Mouse (Mus musculus) stomach, embryonic 14.5 days (tissue): Measurements from ENCODE around the gene H2al1b. TPM values are rescaled to one million over a fixed set of nuclear protein-coding genes. Genes with fewer than 3 reads are reported as not detected.
"Not testable (repeated sequence)": the region's sequence is repeated elsewhere in the genome, so short reads cannot be mapped to it uniquely, and the experiment has no call there.

Source experiments
- ATAC-seq: fragments of 200-750 bp; cut with Nextera tagmentation; 2 replicates; pipeline ENCODE4 v1.8.0; 2017; ENCODE audit warnings: low read depth, moderate TSS enrichment; ENCODE audit not compliant: insufficient number of reproducible peaks, insufficient read depth, low FRiP score
- H3K27ac ChIP-seq: fragments of 300-500 bp; sonication (generic); 2 replicates; pipeline ENCODE4 v1.5.1; 2014; ENCODE audit warnings: mild to moderate bottlenecking, low read length, moderate library complexity, mixed read lengths
- H3K27me3 ChIP-seq: fragments of 300-500 bp; sonication (generic); 2 replicates; pipeline ENCODE4 v1.6.1; 2014; ENCODE audit warnings: low read length, control low read depth, mixed read lengths; ENCODE audit not compliant: control insufficient read depth, insufficient read depth
- H3K36me3 ChIP-seq: fragments of 300-500 bp; sonication (generic); 2 replicates; pipeline ENCODE4 v1.6.1; 2014; ENCODE audit warnings: mild to moderate bottlenecking, control low read depth, low read length, moderate library complexity, mixed read lengths; ENCODE audit not compliant: control insufficient read depth, insufficient read depth
- H3K4me1 ChIP-seq: fragments of 300-500 bp; sonication (generic); 2 replicates; pipeline ENCODE4 v1.6.1; 2014; ENCODE audit warnings: low read length, control low read depth, mixed read lengths; ENCODE audit not compliant: control insufficient read depth, insufficient read depth
- H3K4me2 ChIP-seq: fragments of 300-500 bp; sonication (generic); replicated peaks from 2 replicates; pipeline ENCODE4 v1.6.1; 2014; ENCODE audit warnings: low read depth, low read length, control low read depth
- H3K4me3 ChIP-seq: fragments of 300-500 bp; sonication (generic); 2 replicates; pipeline ENCODE4 v1.5.1; 2014; ENCODE audit warnings: low read depth, low read length, control low read depth
- H3K9ac ChIP-seq: fragments of 300-500 bp; sonication (generic); replicated peaks from 2 replicates; pipeline ENCODE4 v1.6.1; 2014; ENCODE audit warnings: low read depth, mild to moderate bottlenecking, control low read depth, low read length, moderate library complexity, mixed read lengths
- H3K9me3 ChIP-seq: fragments of 300-500 bp; sonication (generic); 2 replicates; pipeline ENCODE4 v1.6.1; 2016; ENCODE audit warnings: low read depth, low read length, control low read depth; ENCODE audit not compliant: control insufficient read depth
- WGBS: fragments of 180-500 bp; shearing (Covaris S2); extraction: QIAGEN DNeasy Blood & Tissue Kit; methylation state at CpG from one replicate; pipeline ENCODE4 v1.1.7; 2014; 5-methylcytosine and 5-hydroxymethylcytosine counted together
- polyA plus RNA-seq: library from polyadenylated mRNA; unstranded; fragments of >200 nt; fragmentation: Nextera tagmentation; extraction: Ambion mirVana; gene quantifications from 2 replicates; pipeline ENCODE4 v1.2.1, GENCODE M21; 2014

H2al1b gene
- polyA plus RNA-seq, 1 experiment from 2014 or later, result not detected

GRCm38 (mm10) chrX:11317956-11318355 lies 15.7 kb downstream of the H2al1b start, which contains the start of gene H2al1g:
H2al1g (plus strand) TSS chrX:11318256.
- H3K27me3 ChIP-seq, H3K4me2 ChIP-seq, ATAC-seq, H3K9ac ChIP-seq, H3K9me3 ChIP-seq, H3K4me3 ChIP-seq, H3K4me1 ChIP-seq, H3K27ac ChIP-seq, H3K36me3 ChIP-seq: not testable (repeated sequence)
- WGBS, result no CpG with 5 or more reads among the region's 3 CpGs

GRCm38 (mm10) chrX:11321192-11321591 lies 19.0 kb downstream of the H2al1b start, which contains the start of gene H2al1h:
H2al1h (plus strand) TSS chrX:11321492.
- H3K9me3 ChIP-seq, H3K4me3 ChIP-seq, H3K27ac ChIP-seq, H3K36me3 ChIP-seq, ATAC-seq, H3K27me3 ChIP-seq, H3K4me1 ChIP-seq, H3K4me2 ChIP-seq, H3K9ac ChIP-seq: not testable (repeated sequence)
- WGBS, result no CpG with 5 or more reads among the region's 6 CpGs

DNA sequence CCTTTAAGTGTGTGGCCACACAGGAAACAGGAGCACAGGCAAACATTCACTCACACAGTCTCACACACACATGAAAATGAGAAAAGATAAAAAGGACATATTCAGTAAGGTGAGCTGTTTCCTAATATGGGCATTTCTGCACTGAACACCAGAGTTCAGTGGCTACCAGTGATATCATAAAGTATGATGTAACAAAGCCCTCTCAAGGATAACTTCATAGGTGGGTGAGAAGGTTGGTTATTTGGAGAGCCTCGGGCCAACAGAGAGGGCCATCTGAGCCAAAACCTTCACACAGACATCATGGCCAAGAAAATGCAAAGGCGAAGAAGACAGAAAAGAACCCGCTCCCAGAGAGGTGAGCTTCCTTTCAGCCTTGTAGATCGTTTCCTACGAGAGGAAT lies 22.1 kb downstream of the H2al1b start, which contains the start of gene H2al1i:
Gene H2al1i, plus strand, starts transcription at position 301 of the 400 bp plus-strand sequence.
- not testable (repeated sequence) for H3K9me3 ChIP-seq, ATAC-seq, H3K27ac ChIP-seq, H3K4me1 ChIP-seq, H3K4me3 ChIP-seq, H3K4me2 ChIP-seq, H3K27me3 ChIP-seq, H3K9ac ChIP-seq, H3K36me3 ChIP-seq
- 89% methylated on average over 2 of the region's 5 CpGs for WGBS

DNA sequence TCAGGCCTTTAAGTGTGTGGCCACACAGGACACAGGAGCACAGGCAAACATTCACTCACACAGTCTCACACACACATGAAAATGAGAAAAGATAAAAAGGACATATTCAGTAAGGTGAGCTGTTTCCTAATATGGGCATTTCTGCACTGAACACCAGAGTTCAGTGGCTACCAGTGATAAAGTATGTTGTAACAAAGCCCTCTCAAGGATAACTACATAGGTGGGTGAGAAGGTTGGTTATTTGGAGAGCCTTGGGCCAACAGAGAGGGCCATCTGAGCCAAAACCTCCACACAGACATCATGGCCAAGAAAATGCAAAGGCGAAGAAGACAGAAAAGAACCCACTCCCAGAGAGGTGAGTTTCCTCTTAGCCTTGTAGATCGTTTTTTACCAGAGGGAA lies 25.3 kb downstream of the H2al1b start, which contains the start of gene H2al1j:
Gene H2al1j, plus strand, starts transcription at position 301 of the 400 bp plus-strand sequence.
- H3K27ac ChIP-seq, H3K9ac ChIP-seq, H3K4me2 ChIP-seq, ATAC-seq, H3K36me3 ChIP-seq, H3K4me1 ChIP-seq, H3K27me3 ChIP-seq, H3K9me3 ChIP-seq, H3K4me3 ChIP-seq: not testable (repeated sequence)
- WGBS, result 88% methylated on average over 2 of the region's 2 CpGs

DNA sequence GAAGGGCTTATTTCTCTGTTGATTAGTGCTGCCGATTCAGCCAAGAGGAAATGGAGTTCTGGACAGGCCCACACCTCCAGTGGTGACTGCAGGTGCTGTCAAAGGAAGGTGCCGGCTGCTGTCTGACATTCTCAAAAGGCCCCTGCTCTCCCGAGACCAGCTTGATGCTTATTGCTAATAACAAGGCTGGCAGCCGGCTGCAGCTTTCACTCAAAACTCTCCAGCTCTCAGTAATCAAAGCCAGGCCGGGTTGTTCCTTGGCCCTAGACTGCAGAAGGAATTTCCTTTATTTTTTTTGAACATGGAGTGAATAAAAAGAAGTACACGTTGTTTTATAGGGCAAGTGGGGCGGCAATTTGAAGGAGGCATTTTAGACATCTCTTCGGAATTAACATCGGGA lies 43.5 kb downstream of the H2al1b start:
- H3K4me1 ChIP-seq, result no peaks in the 10 kb centered on the region
- H3K4me2 ChIP-seq, result no peak overlapping the region
- H3K9me3 ChIP-seq, result no peaks in the 10 kb centered on the region
- no peak overlapping the region for H3K4me3 ChIP-seq
- H3K9ac ChIP-seq, result no peak overlapping the region
- H3K27me3 ChIP-seq, result no peaks in the 10 kb centered on the region; the same call in 1 of the 2 replicates
- H3K27ac ChIP-seq, result no peak overlapping the region
- no peak for ATAC-seq
- H3K36me3 ChIP-seq, result no peaks in the 10 kb centered on the region
- 67% methylated on average over 9 of the region's 9 CpGs for WGBS

- no peaks in the 10 kb centered on the region for H3K36me3 ChIP-seq
- 89% methylated on average over 3 of the region's 3 CpGs for WGBS
- no peaks in the 10 kb centered on the region for H3K4me1 ChIP-seq
These were observed 44.5 kb downstream of the H2al1b start for GRCm38 (mm10) chrX:11346756-11347155.

More at GRCm38 (mm10) chrX:11346756-11347155, 44.5 kb downstream of the H2al1b start:
- Histone ChIP-seq H3K27ac (no peak overlapping the region), H3K9ac (no peak overlapping the region), H3K9me3 (no peaks in the 10 kb centered on the region), H3K4me2 (no peak overlapping the region), H3K4me3 (no peak overlapping the region), H3K27me3 (no peaks in the 10 kb centered on the region; the same call in 1 of the 2 replicates)
- ATAC-seq, result no peak

Other genes starting within 250 kb of the H2al1b start
- not detected in 2 replicates for gene H2al1a, start 3.2 kb upstream of the H2al1b start, polyA plus RNA-seq
- not detected in 2 replicates for gene H2al1c, start 3.2 kb downstream of the H2al1b start, polyA plus RNA-seq
- gene H2al1d, start 6.4 kb downstream of the H2al1b start, polyA plus RNA-seq, result not detected in 2 replicates
- gene H2al1e, start 9.5 kb downstream of the H2al1b start, polyA plus RNA-seq, result not detected in 2 replicates
- gene H2al1f, start 12.7 kb downstream of the H2al1b start, polyA plus RNA-seq, result not detected in 2 replicates
- not detected in 2 replicates for gene H2al1g, start 15.8 kb downstream of the H2al1b start, polyA plus RNA-seq
- not detected in 2 replicates for gene H2al1h, start 19.1 kb downstream of the H2al1b start, polyA plus RNA-seq
- not detected in 2 replicates for gene H2al1i, start 22.2 kb downstream of the H2al1b start, polyA plus RNA-seq
- not detected in 2 replicates for gene H2al1j, start 25.4 kb downstream of the H2al1b start, polyA plus RNA-seq